Mouse (Mus musculus) left cerebral cortex, adult 18-20 months (tissue): ENCODE measurements around the gene Tor3a. TPM values are rescaled to one million over a fixed set of nuclear protein-coding genes. Genes with fewer than 3 reads are reported as not detected.

ENCODE experiments used
- DNase-seq, 2 experiments: peaks; one replicate each; pipeline ENCODE4 v3.0.0; 2021 to 2022; ENCODE audit warnings: low spot score in 2 of 2, mixed read lengths in 1 of 2
- long read RNA-seq, 2 experiments: library from polyadenylated mRNA; stranded (forward); transcript quantifications; one replicate each; pipeline ENCODE4 v2.0.0; 2021
- total RNA-seq, 2 experiments: library from RNA; stranded (reverse); gene quantifications; 2 replicates each; pipeline ENCODE4 v1.2.3; 2021

Gene Tor3a
- 1 to 10 TPM; 6.3 to 7.5 TPM for total RNA-seq
- long read RNA-seq, experiment 1, transcript Tor3a-201 (6 exons, 3,285 nt) = major isoform, 18 of 22 reads
- long read RNA-seq, experiment 1, partial matches to known transcripts = 2 of 22 reads
- long read RNA-seq, experiment 1, other reads (novel, unspliced or antisense) = 2 of 22 reads
- long read RNA-seq, experiment 2, transcript Tor3a-201 (6 exons, 3,285 nt) = major isoform, 12 of 14 reads
- long read RNA-seq, experiment 2, partial matches to known transcripts = 1 of 14 reads
- long read RNA-seq, experiment 2, other reads (novel, unspliced or antisense) = 1 of 14 reads

- DNase-seq = peak; percentile 39 to 57
Measured at GRCm38 (mm10) chr1:156674195-156675000, at the start of gene Tor3a. Tor3a (minus strand) TSS chr1:156674356.

DNA sequence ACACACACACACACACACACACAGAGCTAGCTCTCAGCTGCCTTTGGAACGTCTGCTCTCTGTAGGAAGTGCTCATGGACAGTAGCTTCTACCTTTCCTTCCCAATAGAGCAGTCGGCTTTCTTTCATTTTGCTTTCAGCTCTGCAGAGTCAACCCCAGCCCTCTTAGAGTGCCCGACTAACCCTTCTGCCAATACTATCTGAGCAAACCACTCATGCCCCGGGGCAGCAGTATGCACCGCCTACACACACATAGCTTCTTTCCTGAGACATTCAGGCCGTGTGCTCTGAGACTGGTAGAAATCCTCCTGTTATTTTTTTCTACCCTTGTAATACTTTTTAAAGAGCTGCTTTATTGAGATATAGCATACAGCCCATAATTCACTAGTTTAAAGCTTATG is 47.9 kb upstream of the Tor3a start:
- no peak for DNase-seq

- DNase-seq = no peak
Measured at GRCm38 (mm10) chr1:156720046-156720445, 45.9 kb upstream of the Tor3a start.

- peak; percentile 98 to 99 for DNase-seq
Measured at GRCm38 (mm10) chr1:156718950-156719805, 45.0 kb upstream of the Tor3a start, which contains the start of gene Fam20b. Fam20b (minus strand) TSS chr1:156719086.

GRCm38 (mm10) chr1:156718286-156718949 is 44.3 kb upstream of the Tor3a start:
- DNase-seq = peak; percentile 26 to 48

- DNase-seq = no peak
Measured at GRCm38 (mm10) chr1:156717751-156718285, 43.7 kb upstream of the Tor3a start.

GRCm38 (mm10) chr1:156716681-156717080 is 42.5 kb upstream of the Tor3a start:
- DNase-seq = no peak

- DNase-seq = no peak
Measured at GRCm38 (mm10) chr1:156710472-156711098, 36.4 kb upstream of the Tor3a start.

DNA sequence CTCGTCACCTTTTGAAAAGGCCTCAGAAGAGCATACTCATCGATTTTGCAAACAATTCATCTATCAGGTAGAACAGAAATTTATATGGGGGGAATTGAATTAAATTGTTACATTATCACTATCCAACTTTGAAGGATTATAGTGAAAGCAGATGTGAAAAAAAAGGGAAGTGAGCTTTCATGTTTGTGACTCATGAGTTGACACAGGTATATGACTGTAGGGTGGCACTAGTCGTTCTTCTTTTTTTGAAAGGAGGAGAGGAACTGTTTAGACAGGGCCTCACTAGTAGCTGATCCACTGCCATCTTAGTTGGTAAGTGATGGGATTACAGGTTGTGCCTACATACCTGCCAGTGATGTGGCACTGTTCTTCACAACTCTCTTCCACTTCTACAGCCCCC is 34.5 kb upstream of the Tor3a start:
- no peak for DNase-seq

GRCm38 (mm10) chr1:156705696-156706285 is 31.6 kb upstream of the Tor3a start:
- DNase-seq = no peak

- DNase-seq = no peak
Measured at GRCm38 (mm10) chr1:156703444-156703843, 29.3 kb upstream of the Tor3a start.

DNA sequence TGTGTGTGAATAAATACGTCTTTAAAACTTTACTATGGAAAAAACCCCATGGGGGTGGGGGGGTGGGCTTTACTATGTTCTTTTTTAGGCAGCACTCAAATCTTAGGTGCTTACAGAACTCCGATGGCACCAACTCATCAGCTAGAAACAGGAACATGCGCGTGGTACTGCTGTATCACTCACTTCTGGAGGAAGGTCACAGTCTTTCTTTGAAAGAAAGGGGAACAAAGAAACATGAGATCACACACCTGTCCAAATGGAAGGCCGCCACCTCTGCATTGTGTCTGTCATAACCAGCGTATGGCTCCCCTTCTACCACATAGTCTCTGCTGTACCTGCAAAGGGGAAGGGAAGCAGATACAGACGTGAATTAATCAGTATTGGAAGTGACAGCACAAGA is 28.0 kb upstream of the Tor3a start:
- DNase-seq = no peak

DNA sequence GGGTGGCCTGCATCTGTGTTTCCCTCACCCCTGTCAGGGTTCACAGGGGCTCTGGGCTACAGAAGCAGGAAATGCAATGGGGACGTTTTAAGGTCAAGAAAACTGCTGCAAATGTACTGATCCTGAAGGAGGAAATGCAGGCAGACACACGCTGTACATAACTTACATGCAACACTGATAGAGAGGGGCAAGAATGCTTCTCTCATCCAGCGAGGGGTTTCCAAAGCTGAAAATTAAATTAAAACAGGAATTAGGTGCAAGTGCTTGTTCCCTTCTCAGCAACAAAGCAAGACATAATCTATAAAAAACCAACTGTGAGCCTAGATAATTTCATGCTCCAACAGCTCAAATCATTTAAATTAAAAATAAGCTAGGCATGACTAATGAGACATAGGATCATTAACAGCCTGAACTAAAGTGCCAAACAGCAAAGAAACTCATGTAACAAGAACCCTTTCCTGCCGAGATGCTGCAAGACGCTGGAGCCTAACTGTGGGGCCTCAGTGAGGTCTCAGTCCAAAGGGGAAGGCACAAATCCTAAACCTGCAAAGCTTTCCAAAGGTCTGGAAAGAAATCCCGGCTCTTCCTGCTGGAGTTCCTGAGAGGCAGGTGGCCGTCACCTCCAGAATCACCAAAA is 12.0 kb upstream of the Tor3a start:
- DNase-seq = no peak

- no peak for DNase-seq
Measured at GRCm38 (mm10) chr1:156679599-156679998, 5.4 kb upstream of the Tor3a start.

- no peak for DNase-seq
Measured at GRCm38 (mm10) chr1:156677230-156677629, 3.1 kb upstream of the Tor3a start.

DNA sequence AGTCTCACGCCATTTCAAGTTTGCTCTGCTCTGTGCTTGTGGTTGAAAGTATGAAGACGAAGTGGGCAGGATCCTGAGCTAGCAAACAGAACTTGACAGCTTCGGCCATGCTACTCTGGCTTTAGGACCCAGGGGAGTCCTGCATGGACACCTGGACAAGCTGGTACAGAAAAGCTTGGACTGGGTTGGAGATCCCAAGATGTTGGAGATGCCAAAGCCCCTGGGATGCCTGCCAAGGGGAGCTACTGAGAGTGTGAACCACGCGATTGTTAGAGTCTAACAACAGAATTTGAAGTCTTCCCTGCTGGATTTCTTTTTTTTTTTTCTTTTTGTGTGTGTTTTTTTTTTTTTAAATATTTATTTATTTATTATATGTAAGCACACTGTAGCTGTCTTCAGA is 2.4 kb upstream of the Tor3a start:
- DNase-seq = no peak

DNA sequence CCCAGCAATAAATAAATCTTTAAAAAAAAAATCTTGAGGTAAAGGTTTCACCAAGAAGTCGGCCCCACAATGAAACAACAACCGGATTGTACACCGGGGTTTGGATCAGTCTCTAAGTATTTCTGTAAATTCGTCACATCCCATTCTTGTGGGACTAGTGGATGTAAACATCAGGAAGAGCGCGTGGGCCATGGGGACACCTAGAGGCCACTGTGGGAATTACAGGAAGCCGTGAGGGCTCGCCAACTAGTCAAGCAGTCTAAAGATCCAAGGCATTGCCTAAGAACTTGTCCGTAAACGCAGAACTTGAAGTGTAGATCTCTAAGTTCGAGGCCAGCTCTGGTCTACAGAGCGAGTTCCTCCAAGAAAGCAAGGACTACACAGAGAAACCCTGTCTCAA is 2.0 kb upstream of the Tor3a start:
- peak; percentile 47 to 56 for DNase-seq

- peak in 1 of 2 experiments; percentile 29 for DNase-seq
Measured at GRCm38 (mm10) chr1:156673476-156674194, 521 bp downstream of the Tor3a start.
